Mouse (Mus musculus): ENCODE measurements around the gene Spef2. TPM values are rescaled to one million over a fixed set of nuclear protein-coding genes. Genes with fewer than 3 reads are reported as not detected.

The Spef2 gene
- 0.05 and 0.10 TPM in 2 replicates for polyA plus RNA-seq (2012; rRNA removed; ENCODE audit: low replicate concordance)

DNA sequence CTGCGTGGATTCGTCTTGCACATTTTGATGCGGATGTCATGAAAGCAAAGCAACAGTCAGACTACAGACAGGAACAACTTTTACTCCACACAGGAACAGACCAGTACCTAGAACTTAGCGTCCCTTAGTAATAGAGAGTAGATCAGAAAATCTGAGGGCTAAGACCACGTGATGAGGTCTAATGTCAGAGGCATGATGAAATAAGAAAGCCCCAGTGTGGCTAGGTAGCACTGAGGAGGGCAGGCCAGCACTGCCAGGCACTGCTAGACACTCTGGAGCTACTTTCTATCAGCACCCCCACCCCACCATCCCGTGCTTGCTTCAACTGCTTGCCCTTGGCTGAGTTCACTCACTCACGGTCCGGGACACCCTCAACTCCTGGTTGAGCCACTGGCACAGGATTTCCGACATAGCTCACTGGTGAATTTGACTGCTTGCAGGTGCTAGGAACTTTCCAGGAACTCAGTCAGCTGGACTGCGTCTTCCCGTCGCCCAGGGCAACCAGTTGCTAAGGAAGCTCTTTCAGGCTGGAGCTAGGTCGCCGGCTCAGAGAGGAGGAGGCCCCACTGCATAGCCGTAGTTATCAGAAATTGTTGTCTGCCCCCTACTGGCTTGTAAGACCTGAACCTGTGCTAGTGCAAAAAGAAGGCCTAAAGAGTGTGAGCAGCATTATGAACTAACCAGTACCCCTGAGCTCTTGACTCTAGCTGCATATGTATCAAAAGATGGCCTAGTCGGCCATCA, at the start of gene Spef2:
TSS of gene Spef2 (minus strand) at position 510 of the 744 bp plus-strand sequence.

DNA sequence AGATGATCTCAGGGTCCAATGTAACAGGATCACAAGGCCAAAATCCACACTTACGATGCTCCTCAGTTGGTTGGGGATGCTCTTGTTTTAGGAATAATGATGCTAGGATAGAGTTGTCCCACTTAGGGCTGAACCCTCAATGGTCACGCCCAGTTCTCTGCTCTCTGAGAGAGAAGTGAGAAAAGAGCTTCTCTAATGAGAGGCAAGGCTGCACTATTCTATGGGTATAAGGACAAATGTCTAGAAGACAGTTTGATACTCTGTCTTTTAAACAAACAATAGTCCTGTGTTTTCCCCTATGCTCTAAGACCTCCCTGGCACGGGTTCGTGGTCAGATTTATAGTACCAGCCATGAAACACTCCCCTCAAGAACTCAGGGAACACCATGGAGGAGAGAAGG, 218.6 kb downstream of the Spef2 start, which contains the start of gene Il7r:
TSS of gene Il7r (minus strand) at position 101 of the 400 bp plus-strand sequence.

Other genes with a start within 250 kb of the Spef2 start
- gene Il7r, start 218.7 kb downstream of the Spef2 start, polyA plus RNA-seq (2012; rRNA removed; ENCODE audit: low replicate concordance) = 4.8 and 7.0 TPM in 2 replicates

All from mammary gland, adult 2 months (tissue).